In genomic region chr2:30399191-30400171, GRCm38 (mm10) we compare ENCODE assay signal across 8 mouse cellular contexts. TPM values are rescaled to one million over a fixed set of nuclear protein-coding genes. Genes with fewer than 3 reads are reported as not detected.
DNase-seq lines count a peak whose midpoint lies in the region; ATAC-seq and TF ChIP-seq lines count a peak whose summit lies in the region.

No protein-coding gene starts in this region.

- no peaks in the 10 kb centered on the region for H3K9me3 ChIP-seq in heart, embryonic 11.5 days (replicated peaks; ENCODE audit: control insufficient read depth, low read length)
- H3K9me3 ChIP-seq in forebrain, embryonic 13.5 days (replicated peaks), result no peaks in the 10 kb centered on the region

- intact Hi-C loops in heart, adult 2 months (cut with DNase I), result no loop called here
- intact Hi-C loops in heart, postnatal 10 days (cut with DNase I), result no loop called here

- H3K27ac ChIP-seq in heart, embryonic 11.5 days (ENCODE audit: low read depth, low read length), result 0 out of 2 replicates have a peak overlapping the region, but pooled peaks have one; percentile 16
- no peak overlapping the region for H3K27ac ChIP-seq in heart, adult 2 months
- H3K27ac ChIP-seq in forebrain, embryonic 13.5 days, result peak overlapping the region; percentile 88

- H3K27me3 ChIP-seq in heart, embryonic 11.5 days (ENCODE audit: control insufficient read depth, insufficient read depth, low read length), result no peaks in the 10 kb centered on the region
- H3K27me3 ChIP-seq in heart, adult 2 months (ENCODE audit: control insufficient read depth, insufficient read depth, low read length), result no peaks in the 10 kb centered on the region
- H3K27me3 ChIP-seq in forebrain, embryonic 13.5 days, result no peaks in the 10 kb centered on the region

- no peak overlapping the region for H3K4me2 ChIP-seq in heart, embryonic 11.5 days
- 0 out of 2 replicates have a peak overlapping the region, but pooled peaks have one; percentile 4 for H3K4me2 ChIP-seq in forebrain, embryonic 13.5 days

- DNase-seq in heart, adult 2 months, result no peak
- DNase-seq in R1 (ENCODE audit: low read depth, low spot score), result peak; percentile 78
- DNase-seq in mesoderm, embryonic 11.5 days (ENCODE audit: low read depth, low spot score), result peak; percentile 49
- DNase-seq in c-Kit-positive CD71-positive TER-119-positive erythroid progenitor cells, embryonic 14.5 days (ENCODE audit: low spot score), result no peak
- no peak for DNase-seq in right cerebral cortex, adult 2 months (ENCODE audit: low spot score in 2 of 2)
- no peak for DNase-seq in heart, postnatal 10 days

- peaks cover 24% of the 10 kb centered on the region for H3K36me3 ChIP-seq in heart, embryonic 11.5 days (ENCODE audit: control insufficient read depth, insufficient read depth, low read length)
- peaks cover 2% of the 10 kb centered on the region; the same call in 1 of the 2 replicates for H3K36me3 ChIP-seq in heart, adult 2 months (ENCODE audit: control insufficient read depth, insufficient read depth, low read length)
- peaks cover 76% of the 10 kb centered on the region for H3K36me3 ChIP-seq in forebrain, embryonic 13.5 days (ENCODE audit: poor library complexity, severe bottlenecking)

- H3K4me1 ChIP-seq in heart, embryonic 11.5 days (ENCODE audit: control insufficient read depth, insufficient read depth, low read length), result no peaks in the 10 kb centered on the region; the same call in 1 of the 2 replicates
- H3K4me1 ChIP-seq in heart, adult 2 months (ENCODE audit: control insufficient read depth, insufficient read depth, low read length), result peaks cover 1% of the 10 kb centered on the region; the same call in 1 of the 2 replicates
- H3K4me1 ChIP-seq in forebrain, embryonic 13.5 days, result peaks cover 28% of the 10 kb centered on the region

- WGBS in heart, embryonic 11.5 days (ENCODE audit: insufficient replicate concordance), result 70% methylated on average over 20 of the region's 20 CpGs
- 59% methylated on average over 20 of the region's 20 CpGs for WGBS in heart, adult 2 months
- WGBS in forebrain, embryonic 13.5 days, result 19% methylated on average over 20 of the region's 20 CpGs

- H3K79me2 ChIP-seq in heart, adult 2 months (replicated peaks; ENCODE audit: control insufficient read depth, insufficient read depth, low read length), result no peaks in the 10 kb centered on the region

- no peak for ATAC-seq in heart, embryonic 11.5 days (replicated peaks; ENCODE audit: insufficient number of reproducible peaks, low FRiP score, low TSS enrichment)
- ATAC-seq in forebrain, embryonic 13.5 days, result peak; percentile 73

- TF ChIP-seq EP300 in heart, adult 2 months (IDR thresholded peaks at IDR 0.05; ENCODE audit: insufficient read depth, low read depth, low read length), result no peak

- H3K9ac ChIP-seq in heart, embryonic 11.5 days (ENCODE audit: low read depth, low read length), result peak overlapping the region; percentile 30; the same call in 1 of the 2 replicates
- no peak overlapping the region for H3K9ac ChIP-seq in heart, adult 2 months (ENCODE audit: low read depth, low read length)
- H3K9ac ChIP-seq in forebrain, embryonic 13.5 days, result peak overlapping the region; percentile 58

- no peak for TF ChIP-seq POLR2A in heart, adult 2 months (IDR thresholded peaks at IDR 0.05; ENCODE audit: insufficient read depth, low read depth, low read length)

- no peak for TF ChIP-seq CTCF in heart, adult 2 months (IDR thresholded peaks at IDR 0.05)

- H3K4me3 ChIP-seq in heart, embryonic 11.5 days (ENCODE audit: low read depth, low read length), result no peak overlapping the region
- no peak overlapping the region for H3K4me3 ChIP-seq in heart, adult 2 months
- no peak overlapping the region for H3K4me3 ChIP-seq in forebrain, embryonic 13.5 days

RNA-seq across cellular contexts. Expression of gene Dolpp1, which starts 7.4 kb away (rescaled TPM):
- polyA plus RNA-seq in heart, embryonic 11.5 days (2014; fragmentation: Nextera tagmentation; extraction: Ambion mirVana), result 19.5 and 21.3 TPM in 2 replicates
- total RNA-seq in heart, adult 2 months (2021), result 1 to 10 TPM; 5.9 to 9.0 TPM
- 23.5 and 25.1 TPM in 2 replicates for polyA plus RNA-seq in heart, adult 2 months (2012; rRNA removed)
- 53.0 and 56.7 TPM in 2 replicates for polyA plus RNA-seq in forebrain, embryonic 13.5 days (2015; fragmentation: Nextera tagmentation; extraction: Ambion mirVana)
- total RNA-seq in heart, postnatal 10 days (2021), result 10 to 100 TPM; 11.6 to 14.7 TPM

RNA-seq across cellular contexts. Expression of gene Crat, which starts 16.1 kb away (rescaled TPM):
- polyA plus RNA-seq in heart, embryonic 11.5 days (2014; fragmentation: Nextera tagmentation; extraction: Ambion mirVana), result 61.5 and 66.0 TPM in 2 replicates
- total RNA-seq in heart, adult 2 months (2021), result 100 to 1,000 TPM; 452 to 542 TPM
- polyA plus RNA-seq in heart, adult 2 months (2012; rRNA removed), result 695 and 713 TPM in 2 replicates
- 16.3 and 21.0 TPM in 2 replicates for polyA plus RNA-seq in forebrain, embryonic 13.5 days (2015; fragmentation: Nextera tagmentation; extraction: Ambion mirVana)
- total RNA-seq in heart, postnatal 10 days (2021), result 100 to 1,000 TPM; 448 to 485 TPM

RNA-seq across cellular contexts. Expression of gene Ptpa, which starts 16.4 kb away (rescaled TPM):
- polyA plus RNA-seq in heart, embryonic 11.5 days (2014; fragmentation: Nextera tagmentation; extraction: Ambion mirVana), result 50.3 and 63.5 TPM in 2 replicates
- 10 to 100 TPM; 82.7 to 91.2 TPM for total RNA-seq in heart, adult 2 months (2021)
- 88.7 and 107 TPM in 2 replicates for polyA plus RNA-seq in heart, adult 2 months (2012; rRNA removed)
- polyA plus RNA-seq in forebrain, embryonic 13.5 days (2015; fragmentation: Nextera tagmentation; extraction: Ambion mirVana), result 126 and 141 TPM in 2 replicates
- 100 to 1,000 TPM; 125 to 133 TPM for total RNA-seq in heart, postnatal 10 days (2021)

RNA-seq across cellular contexts. Expression of gene Miga2, which starts 35.4 kb away (rescaled TPM):
- 22.2 and 22.9 TPM in 2 replicates for polyA plus RNA-seq in heart, embryonic 11.5 days (2014; fragmentation: Nextera tagmentation; extraction: Ambion mirVana)
- 10 to 100 TPM; 74.2 to 90.3 TPM for total RNA-seq in heart, adult 2 months (2021)
- 64.3 and 98.7 TPM in 2 replicates for polyA plus RNA-seq in heart, adult 2 months (2012; rRNA removed)
- polyA plus RNA-seq in forebrain, embryonic 13.5 days (2015; fragmentation: Nextera tagmentation; extraction: Ambion mirVana), result 22.4 and 23.5 TPM in 2 replicates
- total RNA-seq in heart, postnatal 10 days (2021), result 10 to 100 TPM; 70.5 to 78.0 TPM

RNA-seq across cellular contexts. Expression of gene Sh3glb2, which starts 40.3 kb away (rescaled TPM):
- polyA plus RNA-seq in heart, embryonic 11.5 days (2014; fragmentation: Nextera tagmentation; extraction: Ambion mirVana), result 78.8 and 80.2 TPM in 2 replicates
- total RNA-seq in heart, adult 2 months (2021), result 10 to 100 TPM; 37.7 to 40.6 TPM
- polyA plus RNA-seq in heart, adult 2 months (2012; rRNA removed), result 125 and 143 TPM in 2 replicates
- 100 and 126 TPM in 2 replicates for polyA plus RNA-seq in forebrain, embryonic 13.5 days (2015; fragmentation: Nextera tagmentation; extraction: Ambion mirVana)
- 10 to 100 TPM; 62.0 to 69.5 TPM for total RNA-seq in heart, postnatal 10 days (2021)

Comparison
In these comparisons a context has a peak if more than half of its experiments do, and no peak if none do; other contexts are left out.
1. RNA of gene Crat, which starts 16.1 kb away (polyA plus RNA-seq): 695 to 713 TPM in heart, adult 2 months; 61.5 to 66.0 TPM in heart, embryonic 11.5 days and 16.3 to 21.0 TPM in forebrain, embryonic 13.5 days; every median in the first group is over 10 times any median in the second.
2. DNase-seq: peak in R1 (single experiment) and mesoderm, embryonic 11.5 days (single experiment); none in heart, adult 2 months (0 of 2), c-Kit-positive CD71-positive TER-119-positive erythroid progenitor cells, embryonic 14.5 days (single experiment), right cerebral cortex, adult 2 months (0 of 2) and heart, postnatal 10 days (0 of 2).